Mouse (Mus musculus): ENCODE data around the gene Gm10840. TPM values are rescaled to one million over a fixed set of nuclear protein-coding genes. Genes with fewer than 3 reads are reported as not detected.

Gene Gm10840
- total and polyA plus RNA-seq, 3 experiments = not detected

GRCm38 (mm10) chr11:106174372-106174771 is 13.7 kb downstream of the Gm10840 start:
- H3K27ac ChIP-seq (ENCODE audit: insufficient read depth, low read depth) = no peak overlapping the region
- dilution Hi-C loops (cut with MboI; ENCODE audit: extremely low pct_ligation_motif_present, extremely low pct_unique_long_range_greater_than_20kb, low sequenced_read_pairs) (no loop called here), in situ Hi-C loops (cut with MboI; ENCODE audit: low pct_ligation_motif_present, low pct_unique_long_range_greater_than_20kb, low sequenced_read_pairs) (no loop called here)

DNA sequence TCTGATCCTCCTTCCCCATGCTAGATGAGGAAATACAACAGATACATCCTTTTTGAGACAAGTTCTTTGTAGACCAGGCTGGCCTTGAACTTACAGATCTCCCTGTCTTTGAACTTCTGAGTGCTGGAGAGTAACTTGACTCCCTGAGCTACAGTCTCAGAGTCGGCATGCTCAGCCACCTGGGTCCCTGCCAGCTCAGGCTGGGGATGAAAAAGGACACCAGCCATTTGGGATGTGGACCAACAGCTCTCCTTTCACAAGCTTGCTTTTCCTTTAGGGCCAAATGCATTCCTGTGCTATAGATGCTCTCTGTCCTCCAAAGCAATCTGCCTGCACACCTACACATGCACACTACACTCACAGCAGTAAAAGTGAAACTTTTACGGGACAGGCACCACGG is 14.4 kb downstream of the Gm10840 start:
- Histone ChIP-seq H3K4me1 (ENCODE audit: control insufficient read depth in 1 of 2, insufficient read depth in 2 of 2) (peaks cover 5 to 20% of the 10 kb centered on the region in 2 experiments), H3K27ac (ENCODE audit: insufficient read depth, low read depth) (no peak overlapping the region), H3K36me3 (replicated peaks in 1 of 2; ENCODE audit: control insufficient read depth in 1 of 2, insufficient read depth in 1 of 2, low read length in 1 of 2) (peaks cover 8 to 56% of the 10 kb centered on the region in 2 experiments), H3K9ac (ENCODE audit: insufficient read depth, low read depth) (no peak overlapping the region), H3K79me2 (replicated peaks; ENCODE audit: control insufficient read depth, extremely low read depth, insufficient read depth, poor library complexity, severe bottlenecking) (no peaks in the 10 kb centered on the region), H3K4me3 (replicated peaks in 1 of 3; ENCODE audit: low read depth in 2 of 3, low read length in 2 of 3, poor library complexity in 1 of 3) (no peak overlapping the region), H3K9me3 (replicated peaks; ENCODE audit: low read length) (peaks cover 4% of the 10 kb centered on the region), H3K27me3 (replicated peaks) (no peaks in the 10 kb centered on the region), H3K4me2 (ENCODE audit: insufficient read depth, low read depth, poor library complexity, severe bottlenecking) (no peak overlapping the region)
- in situ Hi-C loops (cut with MboI; ENCODE audit: low pct_ligation_motif_present, low pct_unique_long_range_greater_than_20kb, low sequenced_read_pairs) (no loop called here), dilution Hi-C loops (cut with MboI; ENCODE audit: extremely low pct_ligation_motif_present, extremely low pct_unique_long_range_greater_than_20kb, low sequenced_read_pairs) (no loop called here)
- DNase-seq (ENCODE audit: extremely low read depth) = no peak
- TF ChIP-seq CHD2 (IDR thresholded peaks at IDR 0.05; ENCODE audit: low read length) (no peak), GABPA (IDR thresholded peaks at IDR 0.05; ENCODE audit: insufficient replicate concordance, low read depth, low read length) (no peak), BHLHE40 (IDR thresholded peaks at IDR 0.05; ENCODE audit: low read depth, low read length) (no peak), POLR2AphosphoS2 (IDR thresholded peaks at IDR 0.05; ENCODE audit: low read depth, low read length) (no peak), USF2 (conservative IDR thresholded peaks at IDR 0.05; ENCODE audit: low read depth, low read length) (no peak), MAX (IDR thresholded peaks at IDR 0.05; ENCODE audit: low read length) (no peak), HCFC1 (IDR thresholded peaks at IDR 0.05; ENCODE audit: low read depth, low read length) (no peak), PAX5 (IDR thresholded peaks at IDR 0.05; ENCODE audit: low read length) (no peak), POLR2A (IDR thresholded peaks at IDR 0.05; ENCODE audit: low read depth, low read length) (no peak)

More at GRCm38 (mm10) chr11:106174372-106174771, 13.7 kb downstream of the Gm10840 start:
- DNase-seq (ENCODE audit: extremely low read depth) = no peak
- TF ChIP-seq NELFE (IDR thresholded peaks at IDR 0.05; ENCODE audit: low read depth, low read length) (no peak), IRF4 (IDR thresholded peaks at IDR 0.05; ENCODE audit: low read depth, low read length) (no peak), MXI1 (IDR thresholded peaks at IDR 0.05; ENCODE audit: low read depth, low read length) (no peak), BHLHE40 (IDR thresholded peaks at IDR 0.05; ENCODE audit: low read depth, low read length) (no peak)
- no peak overlapping the region for H3K9ac ChIP-seq (ENCODE audit: insufficient read depth, low read depth)
- peaks cover 0 to 13% of the 10 kb centered on the region in 2 experiments; a peak in 2 of 4 replicates for H3K4me1 ChIP-seq (ENCODE audit: control insufficient read depth in 1 of 2, insufficient read depth in 2 of 2)
- H3K4me2 ChIP-seq (ENCODE audit: insufficient read depth, low read depth, poor library complexity, severe bottlenecking) = no peak overlapping the region
- peaks cover 4% of the 10 kb centered on the region for H3K9me3 ChIP-seq (replicated peaks; ENCODE audit: low read length)
- H3K4me3 ChIP-seq (replicated peaks in 1 of 3; ENCODE audit: low read depth in 2 of 3, low read length in 2 of 3, poor library complexity in 1 of 3) = no peak overlapping the region
- no peaks in the 10 kb centered on the region for H3K27me3 ChIP-seq (replicated peaks)
- peaks cover 11 to 60% of the 10 kb centered on the region in 2 experiments for H3K36me3 ChIP-seq (replicated peaks in 1 of 2; ENCODE audit: control insufficient read depth in 1 of 2, insufficient read depth in 1 of 2, low read length in 1 of 2)
- no peaks in the 10 kb centered on the region for H3K79me2 ChIP-seq (replicated peaks; ENCODE audit: control insufficient read depth, extremely low read depth, insufficient read depth, poor library complexity, severe bottlenecking)

- peaks cover 3 to 45% of the 10 kb centered on the region in 2 experiments for H3K36me3 ChIP-seq (replicated peaks in 1 of 2; ENCODE audit: control insufficient read depth in 1 of 2, insufficient read depth in 1 of 2, low read length in 1 of 2)
- peaks cover 4% of the 10 kb centered on the region for H3K9me3 ChIP-seq (replicated peaks; ENCODE audit: low read length)
- no peak overlapping the region for H3K4me3 ChIP-seq (replicated peaks in 1 of 3; ENCODE audit: low read depth in 2 of 3, low read length in 2 of 3, poor library complexity in 1 of 3)
- no peaks in the 10 kb centered on the region for H3K79me2 ChIP-seq (replicated peaks; ENCODE audit: control insufficient read depth, extremely low read depth, insufficient read depth, poor library complexity, severe bottlenecking)
- no peaks in the 10 kb centered on the region for H3K27me3 ChIP-seq (replicated peaks)
- TF ChIP-seq POLR2A (IDR thresholded peaks at IDR 0.05; ENCODE audit: low read depth, low read length) (no peak), MXI1 (IDR thresholded peaks at IDR 0.05; ENCODE audit: low read depth, low read length) (no peak), SMC3 (IDR thresholded peaks at IDR 0.05; ENCODE audit: low read depth, low read length) (no peak), MAZ (IDR thresholded peaks at IDR 0.05; ENCODE audit: low read depth, low read length) (no peak), POLR2AphosphoS2 (IDR thresholded peaks at IDR 0.05; ENCODE audit: low read depth, low read length) (no peak)
- no peak for DNase-seq (ENCODE audit: extremely low read depth)
- H3K27ac ChIP-seq (ENCODE audit: insufficient read depth, low read depth) = no peak overlapping the region
- no peak overlapping the region for H3K4me2 ChIP-seq (ENCODE audit: insufficient read depth, low read depth, poor library complexity, severe bottlenecking)
- in situ Hi-C loops (cut with MboI; ENCODE audit: low pct_ligation_motif_present, low pct_unique_long_range_greater_than_20kb, low sequenced_read_pairs) = no loop called here
- dilution Hi-C loops (cut with MboI; ENCODE audit: extremely low pct_ligation_motif_present, extremely low pct_unique_long_range_greater_than_20kb, low sequenced_read_pairs) = no loop called here
- H3K4me1 ChIP-seq (ENCODE audit: control insufficient read depth in 1 of 2, insufficient read depth in 2 of 2) = peaks cover 9 to 24% of the 10 kb centered on the region in 2 experiments
- H3K9ac ChIP-seq (ENCODE audit: insufficient read depth, low read depth) = no peak overlapping the region
Measured at GRCm38 (mm10) chr11:106176372-106176771, 15.7 kb downstream of the Gm10840 start.
